Mouse (Mus musculus) liver, embryonic 14 days (tissue): ENCODE data around the gene Hdac1. TPM values are rescaled to one million over a fixed set of nuclear protein-coding genes. Genes with fewer than 3 reads are reported as not detected.

Source experiments
- polyA plus RNA-seq: library from polyadenylated mRNA; depleted of rRNA; stranded (reverse); fragments of >200 nt; gene quantifications from 2 replicates; pipeline ENCODE4 v1.2.3, GENCODE M21; 2012; rRNA removed

Gene Hdac1
- polyA plus RNA-seq = 75.0 and 86.9 TPM in 2 replicates

GRCm38 (mm10) chr4:129542592-129543141 lies at the start of gene Hdac1:
Gene Hdac1, minus strand, starts transcription at chr4:129542713.

DNA sequence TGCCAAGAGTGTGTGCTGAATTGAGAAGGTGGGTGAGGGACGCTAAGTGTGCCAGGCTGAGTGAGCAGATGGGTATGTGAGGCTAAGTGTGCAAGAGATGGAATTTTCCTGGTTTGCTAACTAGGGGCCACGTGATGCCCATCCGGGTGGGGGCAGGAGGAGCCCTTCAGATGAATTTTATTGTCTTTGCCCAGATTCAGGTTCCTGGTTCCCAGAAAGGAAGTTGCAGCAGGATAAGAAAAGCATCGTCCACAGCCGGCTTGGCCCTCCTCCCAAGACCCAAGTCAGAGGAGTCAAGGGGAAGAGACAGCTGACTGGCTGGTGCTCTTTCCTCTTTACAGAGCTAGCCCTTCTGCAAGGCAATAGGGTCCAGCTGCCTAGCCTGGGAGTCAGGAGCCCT lies 36.0 kb upstream of the Hdac1 start, which contains the start of gene Fam167b:
Fam167b (minus strand) TSS at position 84 of the 400 bp plus-strand sequence.

DNA sequence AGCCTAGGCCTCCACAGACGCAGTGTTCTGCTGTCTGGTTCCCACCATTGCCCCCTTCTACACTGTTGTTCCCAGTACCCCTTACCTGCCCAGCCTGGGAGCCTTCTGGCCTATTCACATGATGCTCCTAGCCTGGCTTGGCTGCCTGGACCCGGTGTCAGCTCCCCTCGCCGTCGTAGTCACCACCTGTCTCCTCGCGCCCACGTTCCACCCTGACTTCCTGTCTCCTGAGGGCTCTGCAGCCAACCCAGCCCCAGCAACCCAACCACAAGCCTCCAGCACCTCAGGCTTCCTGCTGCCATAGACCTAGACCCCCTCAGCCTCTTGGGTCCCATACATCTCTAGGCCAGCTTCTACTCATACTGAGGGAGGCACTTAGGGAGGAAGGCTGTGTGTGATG lies 30.9 kb upstream of the Hdac1 start, which contains the start of gene Lck:
Lck (minus strand) TSS at position 212 of the 400 bp plus-strand sequence.

DNA sequence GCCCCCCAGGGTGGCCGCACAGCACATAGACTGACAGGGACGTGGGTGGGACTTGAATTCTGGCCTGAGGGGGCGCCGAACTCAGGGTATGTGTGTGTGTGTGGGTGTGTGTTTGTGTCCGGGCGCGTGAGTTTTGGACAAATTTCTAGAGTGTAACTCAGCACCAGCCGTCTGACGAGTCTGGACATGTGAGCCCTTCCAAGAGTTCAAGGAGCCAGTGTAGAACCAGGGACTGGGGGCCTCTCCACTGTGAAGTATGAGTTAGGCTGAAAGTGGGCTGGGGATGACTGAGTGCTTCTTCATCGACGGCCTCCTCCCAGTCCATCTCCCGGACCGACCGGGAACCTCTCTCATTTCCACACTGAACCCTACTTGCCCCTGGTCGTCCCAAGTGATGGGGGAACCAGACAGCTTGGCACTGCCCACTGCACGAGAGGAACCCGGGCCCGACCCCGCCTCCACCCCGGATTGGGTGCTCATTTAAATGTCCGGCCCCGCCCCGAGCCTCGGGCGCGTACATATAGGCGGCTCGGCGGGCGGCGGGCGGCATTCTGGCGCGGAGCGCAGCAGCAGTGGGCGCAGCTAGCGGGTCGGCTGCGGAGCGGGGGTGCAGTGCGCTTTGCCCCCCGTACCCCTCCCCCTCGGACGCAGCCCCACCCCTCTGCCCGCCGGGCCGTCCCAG lies 29.3 kb downstream of the Hdac1 start, which contains the start of gene Marcksl1:
Marcksl1 (plus strand) TSS at position 496 of the 682 bp plus-strand sequence.

GRCm38 (mm10) chr4:129490972-129491880 lies 51.3 kb downstream of the Hdac1 start, which contains the start of the genes Tssk3 and Fam229a:
Gene Tssk3, minus strand, starts transcription at chr4:129491022.
Gene Fam229a, plus strand, starts transcription at chr4:129491190.

Other genes with a start within 250 kb of the Hdac1 start
- 57.7 and 70.3 TPM in 2 replicates for gene Rbbp4, start 207.3 kb downstream of the Hdac1 start, polyA plus RNA-seq
- 27.2 and 29.5 TPM in 2 replicates for gene Zbtb8os, start 207.0 kb downstream of the Hdac1 start, polyA plus RNA-seq
- 1.9 and 2.2 TPM in 2 replicates for gene Zbtb8a, start 164.6 kb downstream of the Hdac1 start, polyA plus RNA-seq
- gene Zbtb8b, start 101.9 kb downstream of the Hdac1 start, polyA plus RNA-seq = 0.31 and 0.50 TPM in 2 replicates
- gene Bsdc1, start 81.1 kb downstream of the Hdac1 start, polyA plus RNA-seq = 26.5 and 36.7 TPM in 2 replicates
- not detected in 2 replicates for gene Tssk3, start 51.7 kb downstream of the Hdac1 start, polyA plus RNA-seq
- gene Fam229a, start 51.5 kb downstream of the Hdac1 start, polyA plus RNA-seq = 0.12 and 0.44 TPM in 2 replicates
- gene Marcksl1, start 29.1 kb downstream of the Hdac1 start, polyA plus RNA-seq = 33.7 and 37.5 TPM in 2 replicates
- 3.2 and 3.7 TPM in 2 replicates for gene Lck, start 30.9 kb upstream of the Hdac1 start, polyA plus RNA-seq
- 6.9 and 7.3 TPM in 2 replicates for gene Fam167b, start 35.8 kb upstream of the Hdac1 start, polyA plus RNA-seq
- 202 and 237 TPM in 2 replicates for gene Eif3i, start 57.9 kb upstream of the Hdac1 start, polyA plus RNA-seq
- 78.8 and 89.5 TPM in 2 replicates for gene Tmem234, start 58.0 kb upstream of the Hdac1 start, polyA plus RNA-seq
- gene Dcdc2b, start 71.5 kb upstream of the Hdac1 start, polyA plus RNA-seq = 0.07 and 0.20 TPM in 2 replicates
- 8.3 and 8.4 TPM in 2 replicates for gene Iqcc, start 76.4 kb upstream of the Hdac1 start, polyA plus RNA-seq
- gene Ccdc28b, start 81.2 kb upstream of the Hdac1 start, polyA plus RNA-seq = 12.6 and 13.1 TPM in 2 replicates
- gene Txlna, start 98.4 kb upstream of the Hdac1 start, polyA plus RNA-seq = 15.6 and 18.5 TPM in 2 replicates
- gene Kpna6, start 130.1 kb upstream of the Hdac1 start, polyA plus RNA-seq = 9.8 and 11.6 TPM in 2 replicates
- 7.4 and 8.6 TPM in 2 replicates for gene Tmem39b, start 154.1 kb upstream of the Hdac1 start, polyA plus RNA-seq
- gene Khdrbs1, start 199.6 kb upstream of the Hdac1 start, polyA plus RNA-seq = 13.9 and 19.8 TPM in 2 replicates